Mouse (Mus musculus): ENCODE data around the gene Mthfsd.

The Mthfsd gene

GRCm38 (mm10) chr8:121088871-121089630 lies 19.1 kb downstream of the Mthfsd start:
- DNase-seq (ENCODE audit: low read depth, low spot score) = no peak

GRCm38 (mm10) chr8:121088281-121088680 lies 19.9 kb downstream of the Mthfsd start:
- no peak for DNase-seq (ENCODE audit: low read depth, low spot score)

DNA sequence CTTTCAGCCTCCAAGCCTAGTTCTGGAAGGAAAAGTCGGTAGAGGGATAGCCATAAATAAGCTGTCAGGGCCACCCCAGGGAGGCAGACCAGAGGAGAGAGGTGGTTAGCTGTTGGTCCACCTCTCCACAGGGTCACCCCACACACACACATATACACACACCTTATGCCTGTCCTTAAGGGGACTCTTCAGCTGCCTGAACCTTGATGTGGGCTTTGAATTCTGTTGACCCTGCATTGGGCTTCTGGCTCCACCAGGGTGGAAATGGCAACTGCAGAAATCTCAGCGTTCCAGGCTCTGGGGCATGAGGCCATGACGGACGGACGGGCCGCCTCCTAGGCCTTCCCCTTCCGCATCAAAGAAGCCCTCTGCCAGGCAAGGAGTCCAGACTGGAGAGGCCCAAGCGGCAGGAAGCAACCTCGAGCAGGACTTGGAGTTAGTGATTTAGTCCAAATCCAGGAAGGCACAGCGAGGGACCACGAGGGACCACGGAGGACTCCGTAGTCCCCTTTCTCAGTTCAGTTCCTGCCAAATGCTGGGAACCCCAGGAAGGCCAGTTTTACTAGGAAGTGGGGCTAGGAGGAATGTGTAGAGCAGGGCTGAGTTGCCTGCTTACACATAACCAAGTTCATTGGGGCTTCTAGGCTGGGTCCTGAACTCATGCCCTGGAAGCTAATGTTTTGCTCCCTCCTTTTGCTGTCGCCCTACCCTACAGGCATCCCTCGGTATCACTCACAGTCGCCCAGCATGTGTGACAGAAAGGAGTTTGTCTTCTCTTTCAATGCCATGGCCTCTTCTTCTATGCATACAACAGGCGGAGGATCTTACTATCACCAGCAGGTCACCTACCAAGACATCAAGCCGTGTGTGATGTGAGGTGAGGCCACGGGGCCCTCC lies 21.9 kb downstream of the Mthfsd start:
- DNase-seq (ENCODE audit: low read depth, low spot score) = no peak

GRCm38 (mm10) chr8:121085561-121085960 lies 22.6 kb downstream of the Mthfsd start:
- no peak for DNase-seq (ENCODE audit: low read depth, low spot score)

GRCm38 (mm10) chr8:121085011-121085410 lies 23.2 kb downstream of the Mthfsd start:
- no peak for DNase-seq (ENCODE audit: low read depth, low spot score)

DNA sequence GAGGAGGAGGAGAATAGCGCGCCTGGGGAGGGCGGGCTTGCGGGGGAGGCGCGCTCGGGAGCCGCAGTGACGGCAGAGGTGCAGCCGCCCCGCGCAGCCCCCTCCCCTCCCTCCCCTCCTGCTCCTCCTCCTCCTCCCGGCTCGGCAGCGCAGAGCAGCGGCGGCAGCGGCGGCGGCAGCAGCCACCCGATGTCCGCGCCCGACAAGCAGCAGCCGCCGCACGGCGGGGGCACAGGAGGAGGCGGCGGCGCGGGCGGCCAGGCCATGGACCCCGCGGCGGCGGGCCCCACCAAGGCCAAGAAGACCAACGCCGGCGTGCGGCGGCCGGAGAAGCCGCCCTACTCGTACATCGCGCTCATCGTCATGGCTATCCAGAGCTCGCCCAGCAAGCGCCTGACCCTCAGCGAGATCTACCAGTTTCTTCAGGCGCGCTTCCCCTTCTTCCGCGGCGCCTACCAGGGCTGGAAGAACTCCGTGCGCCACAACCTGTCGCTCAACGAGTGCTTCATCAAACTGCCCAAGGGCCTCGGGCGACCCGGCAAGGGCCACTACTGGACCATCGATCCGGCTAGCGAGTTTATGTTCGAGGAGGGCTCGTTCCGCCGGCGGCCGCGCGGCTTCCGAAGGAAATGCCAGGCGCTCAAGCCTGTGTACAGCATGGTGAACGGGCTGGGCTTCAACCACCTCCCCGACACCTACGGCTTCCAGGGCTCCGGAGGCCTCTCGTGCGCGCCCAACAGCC lies 23.8 kb downstream of the Mthfsd start, which contains the start of gene Foxf1:
Gene Foxf1, plus strand, starts transcription at position 177 of the 742 bp plus-strand sequence.
- DNase-seq (ENCODE audit: low read depth, low spot score) = no peak

DNA sequence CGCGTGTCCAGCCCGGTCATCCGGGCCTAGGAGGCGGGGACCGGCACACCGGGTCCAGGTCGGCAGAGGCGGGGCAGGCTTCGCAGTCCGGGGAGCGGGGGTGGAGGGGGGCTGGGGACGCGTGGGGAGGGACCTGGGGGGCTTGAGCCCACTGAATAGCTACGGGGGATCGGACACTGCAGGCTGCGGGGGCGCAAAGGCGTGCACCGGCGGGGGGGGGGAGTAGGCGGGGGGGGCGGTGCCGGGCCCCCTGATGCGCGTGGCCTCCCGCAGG lies 24.3 kb downstream of the Mthfsd start:
- no peak for DNase-seq (ENCODE audit: low read depth, low spot score)

DNA sequence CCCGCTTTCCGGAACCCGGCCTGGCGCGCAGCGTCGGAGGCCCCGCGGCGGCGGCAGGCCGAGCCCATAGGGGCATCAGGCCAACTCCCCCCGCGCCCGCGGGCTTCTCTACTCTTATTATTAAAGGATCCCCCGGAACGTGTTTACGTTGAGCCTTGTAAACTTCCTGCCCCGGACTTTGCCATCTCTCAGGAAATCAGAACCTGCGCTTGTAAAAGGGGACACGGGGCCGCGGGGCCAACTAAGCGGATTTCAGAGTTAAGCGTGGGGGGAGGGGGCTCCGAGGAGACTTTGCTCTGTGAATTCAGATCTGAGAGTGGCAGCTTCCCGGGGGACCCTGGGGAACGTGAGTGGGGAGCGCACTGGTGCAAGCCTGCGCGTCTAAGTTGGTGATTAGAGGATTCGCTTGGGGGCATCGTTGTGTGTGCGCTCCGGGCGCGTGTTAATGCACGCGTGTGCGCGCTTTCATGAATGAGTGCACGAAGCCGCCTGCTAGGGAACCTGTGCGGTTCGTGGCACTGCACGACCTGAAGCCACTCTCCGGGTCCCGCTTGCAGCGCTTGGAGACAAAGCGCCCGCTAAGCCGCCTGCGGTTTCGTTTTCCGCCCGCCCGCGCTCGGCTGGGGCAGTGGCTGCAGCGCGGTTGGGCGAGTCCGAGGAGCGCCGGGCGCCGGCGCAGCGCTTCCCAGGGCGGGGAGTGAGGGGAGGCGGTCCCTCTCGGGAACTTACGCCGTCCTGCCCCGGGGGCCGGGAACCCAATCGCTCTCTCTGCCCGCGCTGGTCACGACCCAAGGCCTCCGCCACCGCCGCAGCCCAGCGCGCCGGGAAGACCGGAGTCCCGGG lies 24.9 kb downstream of the Mthfsd start:
- DNase-seq (ENCODE audit: low read depth, low spot score) = no peak

DNA sequence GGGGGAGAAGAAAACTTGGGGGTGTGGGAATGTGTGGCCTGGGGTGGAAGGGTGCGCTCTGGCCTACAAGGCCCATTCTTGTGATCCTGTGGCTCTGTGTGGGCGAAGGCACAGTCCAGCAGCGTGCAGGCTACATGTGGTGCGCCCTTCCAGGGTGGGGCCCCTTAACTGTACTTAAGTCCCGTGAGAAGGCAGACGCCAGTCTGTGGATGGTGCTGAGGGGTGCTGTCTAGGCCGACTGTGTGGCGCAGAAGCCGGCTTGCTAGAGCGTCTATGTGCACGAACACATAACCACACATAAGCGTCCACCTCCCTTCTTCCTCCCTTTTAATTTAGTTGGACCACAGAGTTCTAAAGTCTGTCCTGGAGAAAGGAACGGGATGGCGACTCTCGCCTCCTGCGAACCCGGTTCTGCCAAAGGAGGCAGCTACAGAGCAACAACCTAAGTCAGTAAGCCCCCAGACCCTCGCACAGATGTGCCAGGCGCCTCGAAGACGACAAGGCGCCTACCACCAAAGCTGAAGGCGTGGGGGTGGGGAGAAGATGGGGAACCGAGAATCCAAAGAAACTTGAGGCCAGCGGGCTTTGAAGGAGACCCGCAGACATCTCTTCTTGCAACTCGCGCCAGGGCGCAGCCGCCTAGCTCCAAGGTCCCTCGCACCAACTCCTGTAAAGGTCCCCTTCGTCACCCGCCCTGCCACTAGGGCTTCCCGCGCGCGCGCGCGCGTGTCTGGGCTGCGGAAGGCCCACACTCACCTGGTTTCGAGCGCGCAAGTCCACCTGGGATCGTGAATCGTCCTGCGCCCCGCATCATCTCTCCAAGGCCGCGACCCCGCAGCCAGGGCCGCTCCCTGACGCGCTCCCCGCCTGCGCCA lies 25.7 kb downstream of the Mthfsd start:
- DNase-seq (ENCODE audit: low read depth, low spot score) = no peak

DNA sequence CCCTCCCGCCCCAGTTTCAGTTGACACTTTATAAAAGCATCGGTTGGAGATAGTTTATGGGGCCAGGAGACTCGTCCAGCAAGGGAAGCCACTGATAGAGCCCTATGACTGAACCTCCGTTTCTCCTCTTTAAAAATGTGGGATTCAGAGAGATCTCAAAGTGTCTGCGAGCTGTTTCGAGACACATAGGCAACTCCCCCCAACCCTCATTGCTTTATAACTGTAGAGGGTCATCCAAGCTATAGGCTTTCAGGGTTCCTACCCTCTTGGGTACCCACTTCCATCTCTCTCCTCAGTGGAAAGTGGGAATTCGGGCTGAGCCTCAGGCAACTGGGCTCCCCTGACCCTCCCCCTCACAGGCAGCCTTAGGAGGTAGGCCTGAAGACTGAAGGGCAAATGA lies 26.8 kb downstream of the Mthfsd start:
- DNase-seq (ENCODE audit: low read depth, low spot score) = no peak

GRCm38 (mm10) chr8:121080361-121081090 lies 27.7 kb downstream of the Mthfsd start:
- DNase-seq (ENCODE audit: low read depth, low spot score) = no peak

- no peak for DNase-seq (ENCODE audit: low read depth, low spot score)
These were observed 28.2 kb downstream of the Mthfsd start for GRCm38 (mm10) chr8:121079944-121080343.

DNA sequence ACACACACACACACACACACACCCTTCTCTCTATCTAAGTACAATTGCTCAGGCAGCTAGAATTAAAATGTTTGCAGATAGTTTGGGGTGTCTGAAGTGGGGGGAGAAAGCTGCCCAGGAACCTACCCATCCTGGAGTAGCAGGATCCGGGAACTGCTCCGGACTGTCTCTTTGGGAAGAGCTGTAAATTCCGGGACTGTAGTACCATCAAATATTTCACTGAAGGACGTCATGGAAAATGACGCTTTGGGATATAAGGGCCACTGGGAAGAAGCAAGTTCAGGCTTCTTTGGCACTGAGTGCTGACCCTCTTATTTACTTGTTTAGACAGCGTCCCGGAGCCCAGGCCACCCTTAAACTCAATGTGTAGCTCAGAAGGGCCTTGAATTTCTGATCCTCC lies 29.0 kb downstream of the Mthfsd start:
- DNase-seq (ENCODE audit: low read depth, low spot score) = no peak

- no peak for DNase-seq (ENCODE audit: low read depth, low spot score)
These were observed 29.5 kb downstream of the Mthfsd start for GRCm38 (mm10) chr8:121078721-121079120.

DNA sequence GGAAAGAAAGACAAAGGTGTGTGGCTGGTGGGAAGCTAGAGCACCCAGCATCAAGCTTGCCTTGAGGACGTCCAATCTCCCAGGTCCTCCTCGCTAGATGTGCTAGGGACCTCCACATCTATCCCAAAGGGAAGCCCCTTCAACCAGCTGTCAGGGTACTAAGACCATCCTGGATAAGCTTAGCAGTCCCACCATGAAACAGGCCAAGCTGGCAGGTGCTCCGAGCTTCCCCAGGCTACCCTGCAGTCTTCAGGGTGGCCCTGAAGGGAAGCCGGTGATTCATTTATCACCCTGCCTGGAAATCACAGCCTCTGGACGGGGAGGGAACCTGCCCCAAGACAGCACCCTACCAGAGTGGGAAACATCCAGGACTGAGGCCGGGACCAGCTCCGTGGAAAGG lies 31.6 kb downstream of the Mthfsd start:
- no peak for DNase-seq (ENCODE audit: low read depth, low spot score)

DNA sequence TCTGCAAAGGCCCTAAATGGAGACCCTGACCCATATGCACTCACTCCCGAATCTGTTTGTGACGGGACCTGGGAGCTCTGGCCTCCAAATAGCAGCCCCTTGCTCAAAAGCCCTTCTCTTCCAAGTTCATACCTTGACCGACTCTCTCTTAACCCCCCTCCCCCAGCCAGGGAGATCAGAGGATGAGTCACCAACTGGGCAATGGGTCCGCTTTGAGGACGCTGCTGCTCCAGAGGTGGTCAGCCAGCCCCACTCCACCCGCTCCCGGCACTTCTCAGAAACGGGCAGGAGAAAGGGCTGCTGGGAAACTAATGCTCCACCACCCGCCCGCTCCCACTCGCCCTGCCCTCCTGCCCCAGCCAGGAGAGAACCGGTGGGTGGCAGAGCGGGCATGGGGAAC lies 32.3 kb downstream of the Mthfsd start:
- DNase-seq (ENCODE audit: low read depth, low spot score) = no peak

- DNase-seq (ENCODE audit: low read depth, low spot score) = no peak
These were observed 33.4 kb downstream of the Mthfsd start for GRCm38 (mm10) chr8:121074848-121075145.

- no peak for DNase-seq (ENCODE audit: low read depth, low spot score)
These were observed 33.9 kb downstream of the Mthfsd start for GRCm38 (mm10) chr8:121074108-121074847.
